Mouse (Mus musculus) heart, postnatal 0 days (tissue): ENCODE data around the gene Wdr66.
"Not testable (repeated sequence)": the region's sequence is repeated elsewhere in the genome, so short reads cannot be mapped to it uniquely, and the experiment has no call there.

Experiments
- CTCF ChIP-seq: IDR thresholded peaks from 2 replicates; pipeline ENCODE4 v1.5.1; 2016; ENCODE audit warnings: antibody characterized with exemption, control low read depth, low read depth
- EP300 ChIP-seq: IDR thresholded peaks from 2 replicates; pipeline ENCODE4 v1.6.1; 2016; ENCODE audit warnings: antibody characterized with exemption, low read depth

- TF ChIP-seq EP300, CTCF: not testable (repeated sequence)
Observed at GRCm38 (mm10) chr5:123222346-123223050, 29.4 kb upstream of the Wdr66 start.
